Mouse (Mus musculus) yolk sac, embryonic 10.5 days (tissue): ENCODE data around the gene Tnrc6a.

Source experiments
- DNase-seq: peaks from one replicate; pipeline ENCODE4 v3.0.0-alpha.2; 2017; ENCODE audit warnings: low spot score

Gene Tnrc6a

GRCm38 (mm10) chr7:123189762-123190161, 66.1 kb downstream of the Tnrc6a start:
- no peak for DNase-seq

- no peak for DNase-seq
These were observed 68.0 kb downstream of the Tnrc6a start for GRCm38 (mm10) chr7:123191731-123192130.

- DNase-seq, result no peak
These were observed 69.5 kb downstream of the Tnrc6a start for GRCm38 (mm10) chr7:123193201-123193600.

GRCm38 (mm10) chr7:123194696-123195095, 71.0 kb downstream of the Tnrc6a start:
- DNase-seq, result no peak

GRCm38 (mm10) chr7:123196432-123196831, 72.7 kb downstream of the Tnrc6a start:
- peak; percentile 72 for DNase-seq

- DNase-seq, result peak; percentile 80
These were observed 75.0 kb downstream of the Tnrc6a start for GRCm38 (mm10) chr7:123198695-123199094.

GRCm38 (mm10) chr7:123199151-123199550, 75.5 kb downstream of the Tnrc6a start:
- DNase-seq, result no peak

- no peak for DNase-seq
These were observed 76.0 kb downstream of the Tnrc6a start for GRCm38 (mm10) chr7:123199656-123200206.

- no peak for DNase-seq
These were observed 77.0 kb downstream of the Tnrc6a start for GRCm38 (mm10) chr7:123200722-123201121.

GRCm38 (mm10) chr7:123205261-123205660, 81.6 kb downstream of the Tnrc6a start:
- DNase-seq, result no peak

- no peak for DNase-seq
These were observed 83.9 kb downstream of the Tnrc6a start for GRCm38 (mm10) chr7:123207561-123207960.

GRCm38 (mm10) chr7:123209864-123210263, 86.2 kb downstream of the Tnrc6a start:
- peak; percentile 77 for DNase-seq

- no peak for DNase-seq
These were observed 87.8 kb downstream of the Tnrc6a start for GRCm38 (mm10) chr7:123211461-123211860.

GRCm38 (mm10) chr7:123212316-123212715, 88.6 kb downstream of the Tnrc6a start:
- DNase-seq, result no peak

GRCm38 (mm10) chr7:123214365-123215075, 90.8 kb downstream of the Tnrc6a start, which contains the start of gene Slc5a11:
Gene Slc5a11, plus strand, starts transcription at chr7:123214780.
- peak; percentile 79 for DNase-seq

- no peak for DNase-seq
These were observed 91.5 kb downstream of the Tnrc6a start for GRCm38 (mm10) chr7:123215138-123215537.

- no peak for DNase-seq
These were observed 94.0 kb downstream of the Tnrc6a start for GRCm38 (mm10) chr7:123217448-123218354.

- DNase-seq, result no peak
These were observed 94.9 kb downstream of the Tnrc6a start for GRCm38 (mm10) chr7:123218620-123219019.

GRCm38 (mm10) chr7:123219781-123220632, 96.3 kb downstream of the Tnrc6a start:
- no peak for DNase-seq

GRCm38 (mm10) chr7:123220633-123220942, 96.9 kb downstream of the Tnrc6a start:
- DNase-seq, result no peak

- no peak for DNase-seq
These were observed 100.4 kb downstream of the Tnrc6a start for GRCm38 (mm10) chr7:123224076-123224475.

GRCm38 (mm10) chr7:123225159-123225558, 101.5 kb downstream of the Tnrc6a start:
- DNase-seq, result no peak
